Mouse (Mus musculus) inflammation-experienced regulatory T-cells, adult 6 months (primary cell): ENCODE measurements around the gene Wdr63. TPM values are rescaled to one million over a fixed set of nuclear protein-coding genes. Genes with fewer than 3 reads are reported as not detected.

Source experiments
- ATAC-seq: one replicate; pipeline ENCODE4 v1.8.0; 2017
- polyA plus RNA-seq, 3 experiments: library from polyadenylated mRNA; unstranded; fragments of 100-300 nt; shearing (Covaris generic); gene quantifications; one replicate each; pipeline ENCODE4 v1.2.1; 2017

The Wdr63 gene
- polyA plus RNA-seq, 3 experiments from 2014 or later = 0.44 TPM; not detected in 2

GRCm38 (mm10) chr3:146121310-146122124 lies 13.6 kb upstream of the Wdr63 start:
- ATAC-seq = peak; percentile 62

GRCm38 (mm10) chr3:146117997-146118457 lies 10.1 kb upstream of the Wdr63 start:
- ATAC-seq = no peak

GRCm38 (mm10) chr3:146117258-146117996 lies 9.5 kb upstream of the Wdr63 start, which contains the start of gene Mcoln3:
TSS of gene Mcoln3 (plus strand) at chr3:146117450.
- no peak for ATAC-seq

GRCm38 (mm10) chr3:146110916-146111315 lies 3.0 kb upstream of the Wdr63 start:
- no peak for ATAC-seq

GRCm38 (mm10) chr3:146110358-146110757 lies 2.4 kb upstream of the Wdr63 start:
- ATAC-seq = no peak

- ATAC-seq = no peak
Observed at GRCm38 (mm10) chr3:146108945-146109344, 1.0 kb upstream of the Wdr63 start.

- ATAC-seq = peak; percentile 41
Observed at GRCm38 (mm10) chr3:146107116-146107849, 647 bp downstream of the Wdr63 start.

GRCm38 (mm10) chr3:146102049-146102448 lies 5.9 kb downstream of the Wdr63 start:
- ATAC-seq = no peak

GRCm38 (mm10) chr3:146099925-146100324 lies 8.0 kb downstream of the Wdr63 start:
- ATAC-seq = no peak

- ATAC-seq = no peak
Observed at GRCm38 (mm10) chr3:146097861-146098260, 10.1 kb downstream of the Wdr63 start.

GRCm38 (mm10) chr3:146096986-146097385 lies 10.9 kb downstream of the Wdr63 start:
- no peak for ATAC-seq

- no peak for ATAC-seq
Observed at GRCm38 (mm10) chr3:146095066-146095465, 12.9 kb downstream of the Wdr63 start.

- no peak for ATAC-seq
Observed at GRCm38 (mm10) chr3:146090988-146091657, 16.8 kb downstream of the Wdr63 start.

- ATAC-seq = no peak
Observed at GRCm38 (mm10) chr3:146080241-146080640, 27.7 kb downstream of the Wdr63 start.

GRCm38 (mm10) chr3:146072780-146073179 lies 35.1 kb downstream of the Wdr63 start:
- no peak for ATAC-seq

GRCm38 (mm10) chr3:146069276-146069675 lies 38.7 kb downstream of the Wdr63 start:
- no peak for ATAC-seq

- ATAC-seq = no peak
Observed at GRCm38 (mm10) chr3:146063146-146063545, 44.8 kb downstream of the Wdr63 start.

- ATAC-seq = no peak
Observed at GRCm38 (mm10) chr3:146059356-146059926, 48.5 kb downstream of the Wdr63 start.

- peak; percentile 76 for ATAC-seq
Observed at GRCm38 (mm10) chr3:146058263-146058662, 49.7 kb downstream of the Wdr63 start.

GRCm38 (mm10) chr3:146057131-146057530 lies 50.8 kb downstream of the Wdr63 start:
- no peak for ATAC-seq

GRCm38 (mm10) chr3:146053873-146054272 lies 54.1 kb downstream of the Wdr63 start:
- ATAC-seq = no peak
